Mouse (Mus musculus): ENCODE data around the gene Vps29. TPM values are rescaled to one million over a fixed set of nuclear protein-coding genes. Genes with fewer than 3 reads are reported as not detected.
A peak's percentile ranks its signal among the peaks of the same experiment; 100 is the strongest.
"Not testable (repeated sequence)": the region's sequence is repeated elsewhere in the genome, so short reads cannot be mapped to it uniquely, and the experiment has no call there.

The Vps29 gene
- polyA plus RNA-seq, 1 experiment: not detected

- Histone ChIP-seq H3K27ac (ENCODE audit: insufficient read depth, low read depth, low read length) (peak overlapping the region; percentile 66), H3K4me1 (ENCODE audit: control insufficient read depth, insufficient read depth, low read length) (peaks cover 50% of the 10 kb centered on the region), H3K4me3 (ENCODE audit: insufficient read depth, low read depth, low read length) (no peak overlapping the region)
- WGBS: 26% methylated on average over 20 of the region's 20 CpGs
- TF ChIP-seq CTCF (IDR thresholded peaks at IDR 0.05; ENCODE audit: insufficient read depth, low read depth, low read length) (no peak), POLR2A (IDR thresholded peaks at IDR 0.05; ENCODE audit: insufficient read depth, low read depth, low read length) (no peak)
Measured at GRCm38 (mm10) chr5:122314966-122315667, 39.1 kb upstream of the Vps29 start.

GRCm38 (mm10) chr5:122317329-122318045 lies 36.7 kb upstream of the Vps29 start:
- Histone ChIP-seq H3K4me1 (ENCODE audit: control insufficient read depth, insufficient read depth, low read length) (peaks cover 52% of the 10 kb centered on the region), H3K27ac (ENCODE audit: insufficient read depth, low read depth, low read length) (no peak overlapping the region), H3K4me3 (ENCODE audit: insufficient read depth, low read depth, low read length) (no peak overlapping the region)
- 63% methylated on average over 11 of the region's 11 CpGs for WGBS
- TF ChIP-seq POLR2A (IDR thresholded peaks at IDR 0.05; ENCODE audit: insufficient read depth, low read depth, low read length) (no peak), CTCF (IDR thresholded peaks at IDR 0.05; ENCODE audit: insufficient read depth, low read depth, low read length) (no peak)

DNA sequence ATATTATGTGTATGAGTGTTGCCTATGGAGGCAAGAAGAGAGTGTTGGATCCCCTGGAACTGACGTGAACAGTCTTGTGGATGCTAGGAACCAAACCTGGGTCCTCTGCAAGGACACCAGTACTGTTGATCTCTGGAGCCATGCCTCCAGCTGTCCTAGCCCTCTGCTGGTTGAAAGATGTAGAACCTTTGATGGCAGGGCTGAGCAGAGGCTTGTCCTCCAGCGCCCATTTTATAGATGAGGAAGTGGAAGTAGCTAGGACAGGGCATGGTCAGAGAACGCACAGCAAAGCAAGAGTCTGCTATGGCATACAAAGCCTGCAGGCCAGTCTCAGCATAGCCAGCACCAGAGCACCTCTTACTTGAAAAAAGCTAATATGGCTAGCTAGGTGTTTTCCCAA lies 36.1 kb upstream of the Vps29 start:
- H3K4me1 ChIP-seq (ENCODE audit: control insufficient read depth, insufficient read depth, low read length): peaks cover 47% of the 10 kb centered on the region
- no peak overlapping the region for H3K27ac ChIP-seq (ENCODE audit: insufficient read depth, low read depth, low read length)
- H3K4me3 ChIP-seq (ENCODE audit: insufficient read depth, low read depth, low read length): no peak overlapping the region
- TF ChIP-seq POLR2A (IDR thresholded peaks at IDR 0.05; ENCODE audit: insufficient read depth, low read depth, low read length): no peak
- 86% methylated on average over 3 of the region's 3 CpGs for WGBS

DNA sequence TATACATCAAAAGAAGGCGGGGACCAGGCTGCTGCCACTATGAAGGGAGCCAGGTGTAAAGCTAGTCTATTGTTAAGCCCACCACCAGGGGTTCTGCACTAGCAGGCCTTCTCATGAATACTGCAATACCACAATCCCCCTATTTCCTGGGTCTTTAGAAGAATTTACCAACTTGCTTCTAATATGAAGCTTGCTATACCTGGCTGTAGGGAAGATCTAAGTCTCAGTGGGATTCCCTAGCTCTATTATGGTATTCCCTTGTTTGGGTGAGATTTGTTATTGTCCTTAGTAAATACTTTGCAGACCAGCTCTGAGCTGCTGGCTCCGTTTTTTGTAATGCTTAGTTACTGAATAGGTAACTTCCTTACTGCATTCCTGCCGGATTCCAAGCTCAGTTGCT lies 35.2 kb upstream of the Vps29 start:
- H3K27ac ChIP-seq (ENCODE audit: insufficient read depth, low read depth, low read length); H3K4me3 ChIP-seq (ENCODE audit: insufficient read depth, low read depth, low read length): not testable (repeated sequence)
- WGBS: 81% methylated on average over 3 of the region's 3 CpGs
- peaks cover 43% of the 10 kb centered on the region for H3K4me1 ChIP-seq (ENCODE audit: control insufficient read depth, insufficient read depth, low read length)

GRCm38 (mm10) chr5:122319474-122320204 lies 34.5 kb upstream of the Vps29 start:
- Histone ChIP-seq H3K27ac (ENCODE audit: insufficient read depth, low read depth, low read length) (no peak overlapping the region; the same call in 1 of the 2 replicates), H3K4me1 (ENCODE audit: control insufficient read depth, insufficient read depth, low read length) (peaks cover 47% of the 10 kb centered on the region), H3K4me3 (ENCODE audit: insufficient read depth, low read depth, low read length) (no peak overlapping the region)
- TF ChIP-seq CTCF (IDR thresholded peaks at IDR 0.05; ENCODE audit: insufficient read depth, low read depth, low read length) (no peak), POLR2A (IDR thresholded peaks at IDR 0.05; ENCODE audit: insufficient read depth, low read depth, low read length) (no peak)
- 73% methylated on average over 14 of the region's 14 CpGs for WGBS

DNA sequence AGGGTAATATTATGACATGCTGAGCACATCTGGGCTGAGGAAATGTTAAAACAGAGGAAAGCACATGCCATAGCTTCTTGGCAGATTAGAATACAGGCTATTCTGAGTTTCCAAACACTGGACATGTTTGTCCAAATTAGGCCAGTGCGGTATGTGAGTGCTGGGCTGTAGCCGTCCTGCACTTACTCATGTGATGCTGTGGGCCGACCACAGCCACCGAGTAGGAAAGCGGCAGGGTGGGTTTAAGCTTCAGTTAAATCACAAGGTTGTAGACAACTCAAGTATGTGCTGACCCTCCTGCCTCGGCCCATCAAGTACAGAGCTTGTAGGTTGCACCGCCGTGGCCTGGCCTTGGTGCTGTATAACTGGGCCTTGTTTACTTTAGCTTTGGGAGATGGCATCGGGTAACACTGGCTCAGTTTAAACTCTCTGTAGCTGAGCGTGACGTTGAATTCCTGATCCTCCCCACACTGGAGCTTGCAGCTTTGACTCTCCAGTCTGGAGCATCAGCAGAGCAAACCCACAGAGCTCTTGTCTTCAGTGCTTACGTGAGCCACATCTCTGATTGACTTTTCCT lies 33.9 kb upstream of the Vps29 start:
- 71% methylated on average over 12 of the region's 12 CpGs for whole genome bisulfite sequencing
- no peak overlapping the region for H3K4me3 ChIP-seq (ENCODE audit: insufficient read depth, low read depth, low read length)
- peak overlapping the region; percentile 17; the same call in 1 of the 2 replicates for H3K27ac ChIP-seq (ENCODE audit: insufficient read depth, low read depth, low read length)
- TF ChIP-seq POLR2A (IDR thresholded peaks at IDR 0.05; ENCODE audit: insufficient read depth, low read depth, low read length): no peak
- no peak for TF ChIP-seq CTCF (IDR thresholded peaks at IDR 0.05; ENCODE audit: insufficient read depth, low read depth, low read length)
- H3K4me1 ChIP-seq (ENCODE audit: control insufficient read depth, insufficient read depth, low read length): peaks cover 45% of the 10 kb centered on the region

GRCm38 (mm10) chr5:122323523-122323922 lies 30.6 kb upstream of the Vps29 start:
- Histone ChIP-seq H3K4me3 (ENCODE audit: insufficient read depth, low read depth, low read length) (no peak overlapping the region), H3K27ac (ENCODE audit: insufficient read depth, low read depth, low read length) (no peak overlapping the region), H3K4me1 (ENCODE audit: control insufficient read depth, insufficient read depth, low read length) (peaks cover 48% of the 10 kb centered on the region)
- 49% methylated on average over 8 of the region's 8 CpGs for WGBS
- TF ChIP-seq POLR2A (IDR thresholded peaks at IDR 0.05; ENCODE audit: insufficient read depth, low read depth, low read length) (no peak), CTCF (IDR thresholded peaks at IDR 0.05; ENCODE audit: insufficient read depth, low read depth, low read length) (no peak)

GRCm38 (mm10) chr5:122324608-122325431 lies 29.3 kb upstream of the Vps29 start:
- peaks cover 45% of the 10 kb centered on the region for H3K4me1 ChIP-seq (ENCODE audit: control insufficient read depth, insufficient read depth, low read length)
- WGBS: 33% methylated on average over 23 of the region's 23 CpGs
- no peak; the same call in 1 of the 2 replicates for TF ChIP-seq POLR2A (IDR thresholded peaks at IDR 0.05; ENCODE audit: insufficient read depth, low read depth, low read length)
- TF ChIP-seq CTCF (IDR thresholded peaks at IDR 0.05; ENCODE audit: insufficient read depth, low read depth, low read length): no peak
- H3K27ac ChIP-seq (ENCODE audit: insufficient read depth, low read depth, low read length): peak overlapping the region; percentile 98
- H3K4me3 ChIP-seq (ENCODE audit: insufficient read depth, low read depth, low read length): peak overlapping the region; percentile 2

Measured in olfactory bulb, adult 2 months (tissue).